Mouse (Mus musculus) C2C12 (cell line): ENCODE results near the gene Olfr656. TPM values are rescaled to one million over a fixed set of nuclear protein-coding genes. Genes with fewer than 3 reads are reported as not detected.
A peak's percentile ranks its signal among the peaks of the same experiment; 100 is the strongest.

Experiments
- H3K27me3 ChIP-seq: one replicate; pipeline ENCODE4 v1.6.1; 2011; ENCODE audit not compliant: control insufficient read depth, insufficient read depth, insufficient read length
- H3K36me3 ChIP-seq: one replicate; pipeline ENCODE4 v1.6.1; 2011; ENCODE audit not compliant: control insufficient read depth, insufficient read depth
- H3K4me3 ChIP-seq: one replicate; pipeline ENCODE4 v1.5.1; 2011; ENCODE audit warnings: mild to moderate bottlenecking, control low read depth; ENCODE audit not compliant: poor library complexity, insufficient read depth, severe bottlenecking
- H3K79me2 ChIP-seq: one replicate; pipeline ENCODE4 v1.6.1; 2011; ENCODE audit not compliant: control insufficient read depth, insufficient read depth
- H3K79me3 ChIP-seq: one replicate; pipeline ENCODE4 v1.6.1; 2011; ENCODE audit warnings: low read depth, control low read depth
- H3ac ChIP-seq: one replicate; pipeline ENCODE3; 2011; ENCODE audit warnings: low read depth; ENCODE audit not compliant: control insufficient read depth, insufficient read length
- CEBPB ChIP-seq: IDR thresholded peaks from one replicate; pipeline ENCODE4 v1.6.1; 2011; ENCODE audit warnings: low read depth, mild to moderate bottlenecking, control low read depth, moderate library complexity
- CTCF ChIP-seq: IDR thresholded peaks from one replicate; pipeline ENCODE4 v1.5.1; 2011; ENCODE audit not compliant: control insufficient read depth, insufficient read depth, insufficient read length
- FOSL1 ChIP-seq: IDR thresholded peaks from one replicate; pipeline ENCODE4 v1.8.0; 2011; ENCODE audit warnings: mild to moderate bottlenecking, low read length; ENCODE audit not compliant: poor library complexity, insufficient read depth, severe bottlenecking
- MAX ChIP-seq: IDR thresholded peaks from one replicate; pipeline ENCODE4 v1.6.1; 2011; ENCODE audit warnings: mild to moderate bottlenecking, control low read depth
- MYOD1 ChIP-seq: IDR thresholded peaks from one replicate; pipeline ENCODE4 v1.6.1; 2011; ENCODE audit warnings: low read depth; ENCODE audit not compliant: control insufficient read depth, insufficient read length
- MYOG ChIP-seq: IDR thresholded peaks from one replicate; pipeline ENCODE4 v1.6.1; 2011; ENCODE audit not compliant: control insufficient read depth, insufficient read length; ENCODE audit errors: extremely low read depth
- USF1 ChIP-seq: IDR thresholded peaks from one replicate; pipeline ENCODE4 v1.6.1; 2011; ENCODE audit warnings: low read depth, mild to moderate bottlenecking, control low read depth, moderate library complexity
- polyA plus RNA-seq: library from polyadenylated mRNA; unstranded; fragments of >200 nt; fragmentation: generic; extraction: Trizol; gene quantifications from one replicate; pipeline ENCODE4 v1.2.1, GENCODE M21; 2012; ENCODE audit warnings: missing spikeins

Gene Olfr656
- polyA plus RNA-seq, 1 experiment: not detected

DNA sequence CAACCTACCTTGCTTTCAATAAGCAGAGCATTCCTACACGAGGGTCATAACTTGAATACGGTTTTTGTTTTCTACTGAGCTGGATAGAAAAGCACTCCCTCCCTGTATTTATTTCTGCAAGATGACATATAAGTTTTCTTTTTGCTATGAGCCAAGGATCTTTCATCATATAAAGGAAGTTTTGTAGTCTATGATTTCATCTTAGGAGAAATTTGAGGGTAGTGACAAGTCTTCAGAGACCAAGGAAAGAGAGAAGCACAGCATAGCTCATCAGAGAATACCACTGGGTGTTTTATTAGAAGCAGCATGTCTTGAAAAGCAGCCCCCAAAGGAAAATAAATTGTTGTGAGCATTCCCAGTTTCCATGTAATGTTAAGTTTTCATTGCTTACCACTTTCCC lies 12.1 kb upstream of the Olfr656 start, which contains the start of gene Olfr655:
Olfr655 (minus strand) TSS at position 101 of the 400 bp plus-strand sequence.
- no peak for TF ChIP-seq MYOD1
- no peak for TF ChIP-seq MYOG
- no peak for TF ChIP-seq FOSL1
- TF ChIP-seq USF1: no peak
- TF ChIP-seq MAX: no peak
- no peak for TF ChIP-seq CEBPB
- no peak for TF ChIP-seq CTCF
- Histone ChIP-seq H3K79me2 (no peaks in the 10 kb centered on the region), H3K27me3 (no peaks in the 10 kb centered on the region), H3ac (no peak within 1 kb of the TSS), H3K79me3 (no peaks in the 10 kb centered on the region), H3K4me3 (no peak within 1 kb of the TSS), H3K36me3 (no peaks in the 10 kb centered on the region)

DNA sequence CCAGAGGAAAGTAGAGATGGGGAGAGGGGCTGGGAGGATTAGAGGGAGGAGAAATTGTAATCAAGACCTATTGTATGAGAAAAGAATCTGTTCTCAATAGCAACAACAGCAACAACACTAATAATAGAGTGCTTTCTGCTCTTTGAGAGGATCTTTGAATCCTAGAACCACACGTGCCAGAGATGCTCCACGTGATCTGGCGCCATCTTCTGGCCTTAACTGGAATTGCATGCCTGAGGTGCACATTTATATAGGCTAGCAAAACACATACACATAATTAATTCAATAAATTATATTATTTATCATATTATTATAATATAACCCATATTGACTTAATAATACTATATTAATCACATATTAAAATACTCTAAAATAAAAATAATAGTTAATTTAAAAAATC lies 10.6 kb upstream of the Olfr656 start:
- H3K79me3 ChIP-seq: no peaks in the 10 kb centered on the region
- H3ac ChIP-seq: no peak overlapping the region
- no peaks in the 10 kb centered on the region for H3K36me3 ChIP-seq
- TF ChIP-seq USF1 (peak; percentile 4), MAX (no peak), FOSL1 (no peak), CEBPB (no peak)
- H3K79me2 ChIP-seq: no peaks in the 10 kb centered on the region
- no peak overlapping the region for H3K4me3 ChIP-seq
- H3K27me3 ChIP-seq: no peaks in the 10 kb centered on the region

DNA sequence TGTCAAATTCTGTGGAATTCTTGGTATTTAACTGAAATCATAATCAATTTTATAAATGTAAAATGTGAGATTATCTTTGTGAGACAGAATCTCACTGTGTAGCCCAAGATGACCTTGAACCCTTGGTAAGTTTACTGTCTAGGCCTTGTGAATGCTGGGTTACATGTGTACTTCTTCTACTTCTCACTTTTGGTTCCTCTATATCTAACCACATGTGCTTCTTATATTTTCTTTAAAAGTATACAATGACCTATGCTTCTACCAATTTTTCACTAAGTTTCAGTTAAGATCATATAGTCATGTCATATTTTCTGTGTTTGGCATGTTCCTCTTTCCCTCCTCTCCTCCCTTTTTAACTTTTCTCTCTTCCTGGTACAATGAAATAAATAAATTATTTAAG lies 9.0 kb upstream of the Olfr656 start:
- H3K27me3 ChIP-seq: no peaks in the 10 kb centered on the region
- no peaks in the 10 kb centered on the region for H3K79me3 ChIP-seq
- H3K79me2 ChIP-seq: no peaks in the 10 kb centered on the region
- no peak for TF ChIP-seq CEBPB
- TF ChIP-seq MYOD1: no peak
- no peak for TF ChIP-seq MAX
- TF ChIP-seq CTCF: no peak
- TF ChIP-seq USF1: no peak
- no peak for TF ChIP-seq FOSL1
- no peak for TF ChIP-seq MYOG
- H3ac ChIP-seq: no peak overlapping the region
- no peaks in the 10 kb centered on the region for H3K36me3 ChIP-seq
- no peak overlapping the region for H3K4me3 ChIP-seq

DNA sequence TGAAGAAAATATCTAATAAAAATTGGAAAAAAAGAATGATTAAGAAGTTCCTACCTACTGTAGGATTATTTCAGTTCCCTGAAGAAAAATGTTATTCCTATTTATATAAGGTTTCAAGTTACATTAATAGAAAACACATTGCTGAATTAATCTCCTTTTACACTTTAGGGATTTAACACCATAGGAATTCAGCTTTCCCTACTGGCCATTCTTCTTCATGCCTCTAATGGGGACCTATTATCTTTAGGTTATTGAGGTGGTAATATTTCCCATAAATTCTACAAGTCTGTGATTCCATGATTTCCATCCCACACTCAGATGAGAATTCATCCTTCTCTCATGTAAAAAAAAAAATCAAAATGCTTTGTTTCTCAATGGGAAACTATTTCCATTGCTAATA lies 10.7 kb downstream of the Olfr656 start, which contains the start of gene Olfr657:
Olfr657 (plus strand) TSS at position 301 of the 400 bp plus-strand sequence.
- no peaks in the 10 kb centered on the region for H3K79me2 ChIP-seq
- H3K4me3 ChIP-seq: no peak within 1 kb of the TSS
- no peaks in the 10 kb centered on the region for H3K36me3 ChIP-seq
- no peaks in the 10 kb centered on the region for H3K27me3 ChIP-seq
- H3ac ChIP-seq: no peak within 1 kb of the TSS
- TF ChIP-seq CEBPB: no peak
- TF ChIP-seq CTCF: no peak
- no peaks in the 10 kb centered on the region for H3K79me3 ChIP-seq

DNA sequence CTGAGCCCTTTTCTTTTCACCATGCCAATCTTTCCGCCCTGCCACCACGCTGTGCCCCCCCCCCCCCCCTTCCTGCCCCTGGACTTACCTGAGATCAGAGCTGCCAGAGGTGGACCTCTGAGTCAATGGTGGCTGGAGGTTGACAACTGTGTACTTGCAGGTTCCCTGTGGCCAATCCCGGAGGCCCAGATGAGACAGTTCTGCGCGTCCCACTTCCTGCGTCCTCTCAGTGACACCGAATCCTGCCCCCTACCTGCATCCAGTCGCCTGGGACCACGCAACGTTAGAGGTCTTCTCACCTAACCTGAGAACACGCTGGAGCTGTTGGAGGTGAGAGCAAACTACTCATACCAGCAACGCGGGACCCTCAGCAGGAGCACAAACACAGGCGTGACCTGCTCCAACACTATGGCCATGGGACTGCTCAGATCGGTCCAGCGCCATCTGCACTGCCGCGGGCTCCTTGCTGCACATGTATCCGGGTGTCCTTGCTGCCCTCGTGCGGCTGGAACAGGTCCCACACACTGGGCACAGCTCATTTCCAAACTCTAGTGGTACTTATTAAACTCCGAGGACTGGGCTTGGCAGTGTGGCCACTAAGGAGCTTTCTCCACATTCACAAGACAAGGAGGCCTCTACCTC lies 33.2 kb downstream of the Olfr656 start, which contains the start of gene Olfr658:
Olfr658 (minus strand) TSS at position 465 of the 642 bp plus-strand sequence.
- no peak within 1 kb of the TSS for H3ac ChIP-seq
- no peak within 1 kb of the TSS for H3K4me3 ChIP-seq

DNA sequence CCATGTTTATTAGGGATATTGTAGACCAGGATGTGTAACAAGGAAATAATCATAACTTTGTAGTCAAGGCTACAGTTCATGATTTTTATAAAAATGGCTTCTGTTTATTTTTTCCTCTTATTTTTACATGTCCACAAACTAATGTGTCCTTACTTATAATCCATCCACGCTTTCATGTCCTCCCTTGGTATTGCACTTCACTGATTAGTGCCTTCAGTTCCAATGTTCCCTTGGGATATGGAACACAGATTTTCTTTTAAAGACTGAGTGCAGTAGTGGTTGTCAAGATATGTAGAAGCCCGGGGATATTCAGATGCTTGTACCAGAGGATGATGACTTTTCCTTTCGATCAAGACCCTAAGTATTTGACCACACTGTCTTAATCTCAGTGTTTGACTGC lies 52.7 kb downstream of the Olfr656 start, which contains the start of gene Olfr659:
Olfr659 (plus strand) TSS at position 301 of the 400 bp plus-strand sequence.
- Histone ChIP-seq H3K79me3 (no peaks in the 10 kb centered on the region), H3K4me3 (no peak within 1 kb of the TSS), H3K79me2 (no peaks in the 10 kb centered on the region), H3ac (no peak within 1 kb of the TSS), H3K27me3 (no peaks in the 10 kb centered on the region), H3K36me3 (no peaks in the 10 kb centered on the region)
- TF ChIP-seq MYOG: no peak
- no peak for TF ChIP-seq FOSL1
- TF ChIP-seq USF1: no peak
- no peak for TF ChIP-seq MAX
- no peak for TF ChIP-seq CEBPB
- TF ChIP-seq MYOD1: no peak
- TF ChIP-seq CTCF: no peak

More for the DNA sequence above, 33.2 kb downstream of the Olfr656 start, which contains the start of gene Olfr658:
- TF ChIP-seq CEBPB (no peak), MAX (no peak), USF1 (no peak), FOSL1 (no peak), CTCF (no peak), MYOD1 (no peak), MYOG (no peak)
- Histone ChIP-seq H3K27me3 (no peaks in the 10 kb centered on the region), H3K79me3 (no peaks in the 10 kb centered on the region), H3K36me3 (no peaks in the 10 kb centered on the region), H3K79me2 (no peaks in the 10 kb centered on the region)
